Mouse (Mus musculus) layer of hippocampus, postnatal 25 days (tissue): ENCODE measurements around the gene March10. TPM values are rescaled to one million over a fixed set of nuclear protein-coding genes. Genes with fewer than 3 reads are reported as not detected.

ENCODE experiments used
- DNase-seq, 2 experiments: peaks; one replicate each; pipeline ENCODE4 v3.0.0; 2022; ENCODE audit warnings: mixed read lengths in 2 of 2, low spot score in 1 of 2; ENCODE audit errors: extremely low spot score in 1 of 2
- total RNA-seq, 2 experiments: library from RNA; stranded (reverse); gene quantifications; 2 replicates each; pipeline ENCODE4 v1.2.3; 2021

March10 gene
- total RNA-seq, 2 experiments from 2014 or later: 0.22 to 0.94 TPM

DNA sequence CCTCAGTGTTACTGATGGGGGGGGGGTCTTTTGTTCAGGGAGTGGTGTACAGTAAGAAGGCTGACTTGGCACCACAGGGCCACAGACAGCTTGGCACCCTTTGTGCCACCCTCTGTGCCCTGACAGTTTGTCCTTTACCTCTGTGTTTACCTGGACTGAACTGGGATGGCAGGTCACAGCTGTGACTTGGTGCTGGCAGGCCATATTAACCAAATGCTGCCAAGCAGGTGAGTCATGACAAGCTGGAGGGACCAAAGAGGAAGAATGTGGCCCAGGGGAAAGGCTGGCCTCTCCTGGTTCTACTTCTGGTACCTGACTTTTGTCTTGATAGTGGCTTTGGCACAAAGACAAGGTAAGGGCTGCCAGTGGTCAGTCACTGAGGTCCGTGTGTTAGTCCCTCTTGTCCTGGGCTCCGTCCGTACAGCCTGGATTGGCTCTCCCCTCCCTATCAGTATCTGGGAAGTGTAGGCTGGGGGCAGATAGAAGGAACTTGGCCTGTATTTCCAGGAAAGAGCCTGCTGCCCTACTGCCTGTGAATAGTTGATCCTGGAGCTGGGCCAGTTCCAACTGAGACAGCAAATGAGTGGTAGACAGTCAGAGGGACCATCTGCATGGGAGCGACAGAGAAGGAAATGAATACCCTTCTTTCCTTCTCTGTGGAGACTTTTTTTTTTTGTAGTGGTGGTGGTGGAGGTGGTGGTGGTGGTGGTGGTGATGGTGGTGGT, 94.3 kb downstream of the March10 start:
- peak in 1 of 2 experiments; percentile 41 for DNase-seq

DNA sequence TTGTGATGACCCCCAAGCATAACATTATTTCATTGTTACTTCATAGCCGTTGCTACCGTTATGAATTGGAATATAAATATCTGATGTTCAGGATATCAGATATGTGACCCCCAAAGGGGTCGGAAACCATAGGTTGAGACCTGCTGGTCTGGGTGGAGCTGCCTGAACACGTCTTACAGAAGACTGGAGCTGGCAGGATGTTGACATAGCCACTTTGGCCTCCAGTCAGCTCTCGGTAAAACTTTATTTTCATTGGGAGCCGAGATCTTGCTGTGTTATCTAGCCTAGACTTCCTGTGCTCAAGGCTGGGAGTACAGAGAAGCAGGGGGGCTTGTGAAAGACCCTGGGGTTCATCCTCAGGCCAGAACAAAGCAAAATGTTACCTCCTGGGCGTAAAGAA, 100.2 kb downstream of the March10 start:
- DNase-seq: no peak

DNA sequence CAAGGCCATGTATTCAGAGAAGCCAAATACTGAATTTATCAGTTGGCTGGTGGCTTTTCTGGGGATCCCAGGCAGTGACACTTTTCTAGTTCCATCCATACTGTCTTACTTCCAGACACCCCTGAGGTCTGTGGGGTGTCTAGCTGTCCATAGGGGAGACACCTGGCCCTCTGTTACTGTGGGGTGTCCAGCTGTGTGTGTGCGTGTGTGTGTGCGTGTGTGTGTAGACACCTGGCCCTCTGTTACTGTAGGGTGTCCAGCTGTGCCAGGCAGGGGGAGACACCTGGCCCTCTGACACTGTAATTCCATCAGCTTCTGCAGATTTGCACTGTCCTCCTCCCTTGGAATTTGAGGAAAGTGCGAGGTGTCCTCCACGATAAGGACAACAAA, 102.6 kb downstream of the March10 start:
- DNase-seq: no peak

DNA sequence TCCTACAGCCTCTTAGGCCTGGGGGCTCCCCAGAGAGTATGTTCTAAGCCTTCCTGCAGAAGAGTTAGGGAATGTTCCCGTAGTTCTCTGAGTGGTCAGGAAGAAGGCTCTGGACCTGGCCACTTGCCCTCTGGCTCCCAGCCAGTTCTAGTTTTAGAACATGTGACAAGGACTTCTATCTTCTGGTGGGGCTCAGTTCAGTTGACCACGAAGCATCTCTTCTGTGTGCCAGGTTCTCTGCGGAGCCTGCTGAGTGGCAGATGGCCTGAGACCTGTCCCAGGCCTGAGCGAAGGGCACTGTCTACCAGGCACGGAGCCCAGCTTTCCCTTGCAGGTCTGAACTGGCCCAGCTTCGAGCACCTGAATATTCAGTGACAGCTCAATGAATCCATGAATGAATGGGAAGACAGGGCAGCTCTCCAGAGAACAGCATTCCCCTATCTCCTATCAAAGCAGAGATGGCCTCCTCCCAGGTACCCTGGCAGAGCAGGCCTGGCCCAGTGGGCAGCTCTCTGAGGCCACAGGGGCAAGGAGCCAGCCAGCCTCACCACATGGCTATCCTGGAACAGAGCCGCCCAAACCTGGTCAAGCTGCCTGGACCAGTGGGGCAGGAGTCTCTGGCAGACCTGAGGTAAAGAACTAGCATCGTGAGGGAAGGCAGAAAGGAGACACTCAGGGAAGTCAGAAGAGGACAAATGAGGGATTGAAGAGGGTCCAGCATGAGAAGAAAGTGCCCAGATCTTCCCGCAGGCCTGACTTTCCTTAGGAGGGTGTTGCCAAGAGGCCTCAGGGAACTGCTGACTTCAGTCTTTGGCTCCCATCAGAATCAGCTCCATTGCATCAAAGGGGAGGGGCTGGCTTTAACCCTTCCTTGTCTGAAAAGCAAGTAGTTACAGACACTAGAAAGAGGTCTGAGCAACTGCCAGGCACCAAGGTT, 103.3 kb downstream of the March10 start:
- peak in 1 of 2 experiments; percentile 25 for DNase-seq

DNA sequence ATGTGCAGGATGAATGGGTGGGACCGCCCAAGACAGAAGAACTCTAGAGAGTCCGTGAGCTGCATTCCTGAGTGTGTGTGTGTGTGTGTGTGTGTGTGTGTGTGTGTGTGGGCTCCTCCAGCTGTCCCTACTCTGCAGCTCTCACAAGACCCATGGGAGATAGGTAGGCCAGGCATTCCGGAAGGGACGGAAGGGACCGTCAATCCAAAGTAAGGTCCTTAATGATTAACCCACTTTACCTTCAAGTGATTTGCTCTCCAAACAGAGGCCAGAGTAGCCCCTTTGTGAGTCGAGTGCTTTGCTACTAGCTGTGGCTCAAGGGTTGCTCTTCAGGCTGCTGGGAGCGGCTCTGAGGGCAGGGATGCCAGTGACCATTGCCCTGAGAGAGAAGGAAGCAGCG, 104.4 kb downstream of the March10 start:
- DNase-seq: no peak

DNA sequence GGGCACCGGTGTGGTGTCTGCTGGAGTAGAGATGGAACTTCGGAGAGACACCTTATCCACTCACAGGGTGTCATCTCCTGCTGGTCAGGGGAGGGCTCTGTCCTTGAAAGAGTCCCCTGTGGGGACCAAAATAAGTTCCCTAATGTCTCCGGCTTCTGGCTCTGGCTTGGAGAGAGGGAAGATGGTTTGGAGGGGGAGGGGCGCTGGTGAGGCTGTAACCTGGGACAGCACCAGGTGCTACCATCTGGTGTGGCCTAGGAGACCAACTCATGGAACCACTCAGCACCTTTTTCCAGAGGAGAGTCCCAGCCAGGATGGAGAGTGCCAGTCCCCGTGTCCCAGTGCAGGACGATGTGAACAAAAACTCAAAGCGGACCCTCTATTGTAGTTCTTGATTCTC, 105.9 kb downstream of the March10 start:
- no peak for DNase-seq

DNA sequence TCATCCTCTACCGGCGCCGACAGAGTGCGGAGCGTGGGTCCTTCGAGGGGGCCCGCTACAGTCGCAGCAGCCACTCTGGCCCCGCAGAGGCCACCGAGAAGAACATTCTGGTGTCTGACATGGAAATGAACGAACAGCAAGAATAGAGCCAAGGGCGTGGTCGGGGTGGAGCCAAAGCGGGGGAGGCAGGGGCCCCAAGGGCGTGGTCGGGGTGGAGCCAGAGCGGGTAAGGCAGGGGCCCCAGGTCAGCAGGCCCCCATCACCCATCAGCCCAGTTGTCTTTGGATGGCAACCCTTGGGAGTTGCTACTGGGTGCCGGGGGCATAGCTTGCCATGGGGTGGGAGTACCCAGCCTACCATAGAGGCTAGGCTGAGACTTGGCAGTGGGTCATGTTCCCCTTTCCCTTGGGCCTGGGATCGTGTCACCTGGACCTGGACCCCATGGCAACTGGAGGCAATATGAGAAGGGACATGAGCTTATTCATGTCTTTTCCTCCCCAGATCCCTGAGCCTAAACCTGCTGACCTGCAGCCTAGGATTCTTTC, 106.7 kb downstream of the March10 start:
- DNase-seq: no peak

DNA sequence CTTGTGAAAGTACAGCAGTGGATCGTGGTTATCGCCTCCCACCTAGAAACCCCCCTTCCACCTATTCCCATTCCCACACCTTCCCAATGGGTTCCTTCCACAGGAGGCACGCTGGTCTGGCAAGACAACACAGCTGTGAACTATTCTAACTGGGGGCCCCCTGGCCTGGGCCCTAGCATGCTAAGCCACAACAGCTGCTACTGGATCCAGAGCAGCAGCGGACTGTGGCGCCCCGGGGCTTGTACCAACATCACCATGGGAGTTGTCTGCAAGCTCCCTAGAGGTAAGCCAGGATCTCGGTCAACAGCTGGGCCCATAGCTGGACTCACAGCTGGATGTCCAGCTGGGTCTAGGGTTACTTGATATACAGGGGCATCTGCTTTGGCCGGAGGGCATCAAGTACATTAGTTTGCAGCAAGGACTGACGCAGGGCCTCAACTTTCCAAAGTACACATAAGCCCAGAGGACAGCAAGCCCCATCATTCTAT, 108.0 kb downstream of the March10 start:
- DNase-seq: no peak

DNA sequence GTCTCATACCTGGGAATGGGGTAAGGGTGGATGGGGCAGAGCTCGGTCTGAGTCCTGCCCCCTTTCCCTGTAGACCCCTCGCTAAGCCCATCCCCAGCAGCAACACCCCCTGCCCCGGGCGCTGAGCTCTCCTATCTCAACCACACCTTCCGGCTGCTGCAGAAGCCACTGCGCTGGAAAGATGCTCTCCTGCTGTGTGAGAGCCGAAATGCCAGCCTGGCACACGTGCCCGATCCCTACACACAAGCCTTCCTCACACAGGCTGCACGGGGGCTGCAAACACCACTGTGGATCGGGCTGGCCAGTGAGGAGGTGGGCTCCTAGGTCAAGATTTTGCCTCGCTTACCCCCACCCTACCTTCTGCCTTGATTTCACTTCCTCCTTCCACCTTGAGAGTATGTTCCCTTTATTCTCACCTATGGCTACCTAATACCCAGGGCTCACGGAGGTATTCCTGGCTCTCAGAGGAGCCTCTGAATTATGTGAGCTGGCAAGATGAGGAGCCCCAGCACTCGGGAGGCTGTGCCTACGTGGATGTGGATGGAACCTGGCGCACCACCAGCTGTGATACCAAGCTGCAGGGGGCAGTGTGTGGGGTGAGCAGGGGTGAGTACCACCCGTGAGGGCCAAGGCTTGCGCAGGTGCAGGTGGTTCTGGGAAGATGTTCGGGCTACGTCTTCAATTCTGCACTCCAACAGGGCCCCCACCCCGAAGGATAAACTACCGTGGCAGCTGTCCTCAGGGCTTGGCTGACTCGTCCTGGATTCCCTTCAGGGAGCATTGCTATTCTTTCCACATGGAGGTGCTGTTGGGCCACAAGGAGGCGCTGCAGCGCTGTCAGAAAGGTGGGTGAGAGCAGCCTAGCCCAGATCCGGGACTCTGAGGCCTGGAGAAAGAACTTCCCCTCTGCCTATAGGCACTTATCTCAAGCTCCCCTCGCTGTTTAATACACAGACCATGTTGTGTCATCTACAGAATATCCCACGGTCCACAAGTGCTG, 109.1 kb downstream of the March10 start:
- DNase-seq: peak; percentile 82 to 92

DNA sequence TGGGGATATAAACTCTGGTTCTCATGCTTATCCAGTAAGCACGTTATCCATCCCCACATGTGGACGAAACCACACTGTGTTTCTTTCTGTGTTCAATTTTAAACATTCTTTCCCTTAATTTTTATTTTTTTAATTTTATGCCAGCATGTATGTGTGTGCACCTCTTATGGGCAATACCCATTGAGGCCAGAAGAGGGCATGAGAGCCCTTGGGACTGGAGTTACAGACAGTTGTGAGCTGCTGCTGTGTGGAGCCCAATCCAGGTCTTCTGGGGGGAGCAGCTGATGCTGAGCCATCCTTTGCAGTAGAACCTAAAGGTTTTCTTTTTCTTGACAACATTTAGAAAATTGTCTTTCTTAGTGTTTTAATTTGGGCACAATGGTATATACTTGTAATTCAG, 111.3 kb downstream of the March10 start:
- DNase-seq: peak in 1 of 2 experiments; percentile 39

DNA sequence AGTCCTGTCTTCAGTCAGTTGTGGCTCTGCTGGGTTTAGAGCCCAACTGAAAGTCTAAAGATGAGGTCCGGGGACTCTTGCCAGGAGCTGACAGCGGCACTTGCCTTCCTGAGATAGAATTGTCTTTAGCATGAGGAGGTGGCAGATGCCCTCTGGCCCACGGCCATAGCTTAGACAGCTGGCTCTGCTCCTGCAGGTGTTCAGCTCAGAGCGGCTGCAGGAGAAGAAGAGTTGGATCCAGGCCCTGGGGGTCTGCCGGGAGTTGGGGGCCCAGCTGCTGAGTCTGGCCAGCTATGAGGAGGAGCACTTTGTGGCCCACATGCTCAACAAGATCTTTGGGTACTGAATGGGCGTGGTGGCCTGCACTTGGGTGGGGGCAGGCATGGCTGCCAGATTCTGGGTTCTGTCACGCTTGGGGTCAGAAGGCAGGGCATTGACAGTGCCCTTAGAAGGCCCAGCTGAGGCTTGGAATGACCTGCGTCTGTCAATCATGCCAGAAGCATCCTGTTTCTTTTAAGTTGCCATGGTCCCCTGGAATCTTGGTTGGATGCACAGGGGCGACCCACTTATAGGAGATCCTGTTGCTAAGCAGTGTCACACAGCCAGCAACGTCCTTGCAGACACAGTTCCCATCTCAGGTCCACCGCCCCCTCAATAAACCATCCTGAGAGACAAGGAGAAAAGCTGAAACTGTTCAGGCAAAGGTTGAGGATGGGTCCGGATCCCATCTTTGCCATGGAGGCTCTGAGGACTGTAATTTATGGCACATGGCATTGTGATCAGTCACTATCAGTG, 117.7 kb downstream of the March10 start:
- DNase-seq: no peak

DNA sequence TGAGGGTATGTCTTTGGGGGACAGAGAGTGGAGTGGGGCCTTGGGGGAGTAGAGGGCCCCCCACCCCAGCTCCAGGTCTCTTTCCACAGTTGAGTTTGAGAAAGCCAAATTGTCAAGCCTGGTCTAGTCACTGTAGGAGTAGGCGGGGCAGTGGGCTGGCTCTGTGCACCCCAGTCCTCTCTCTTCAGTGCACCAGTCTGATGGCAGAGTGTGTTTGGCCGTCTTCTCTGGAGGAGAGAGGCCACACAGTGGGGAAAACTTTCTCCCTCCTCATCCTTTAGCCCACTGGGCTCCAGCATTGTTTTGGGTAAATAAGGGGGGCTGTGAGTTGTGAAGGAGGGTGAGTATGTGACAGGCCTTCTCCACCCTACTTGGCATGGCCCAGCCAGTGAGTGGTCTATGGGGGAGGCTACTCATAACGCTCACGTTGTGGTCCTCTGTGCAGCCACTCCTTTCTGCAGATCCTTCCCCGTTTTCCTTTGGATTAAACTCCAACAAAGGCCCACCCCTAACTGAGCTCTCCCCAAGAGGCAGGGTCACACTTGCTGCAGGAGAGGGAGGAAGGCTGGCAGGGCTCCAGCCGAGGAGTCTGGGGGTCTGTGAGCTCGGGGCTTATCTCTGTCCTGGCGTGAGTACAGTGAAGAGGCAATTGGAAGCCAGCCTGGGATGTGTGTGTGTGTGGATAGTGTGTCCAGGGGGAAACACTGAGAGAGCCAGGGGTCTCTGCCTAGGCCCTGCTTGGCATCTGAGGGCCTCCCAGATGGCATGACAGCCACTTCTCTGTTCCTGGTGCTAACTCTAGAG, 122.5 kb downstream of the March10 start:
- no peak for DNase-seq

DNA sequence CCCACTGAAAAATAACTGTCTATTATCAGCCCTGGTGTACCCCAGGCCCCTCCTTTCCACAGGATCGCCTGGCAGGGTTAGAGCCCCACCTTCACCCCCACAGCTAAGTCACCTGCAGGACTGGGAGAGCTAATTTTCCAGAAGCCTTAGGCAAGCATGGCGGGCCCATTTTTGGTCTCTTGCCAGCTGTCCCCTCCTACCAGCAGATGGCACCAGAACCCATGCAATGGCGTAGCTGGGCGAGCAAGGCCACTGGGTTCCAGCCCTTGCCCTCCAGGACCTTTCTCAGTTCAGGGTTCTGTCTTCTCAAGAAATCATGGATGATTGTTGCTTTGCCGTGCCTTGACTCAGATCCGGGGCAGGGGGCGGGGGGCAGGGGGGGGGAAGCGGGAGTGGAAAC, 124.1 kb downstream of the March10 start:
- DNase-seq: peak; percentile 45 to 70

DNA sequence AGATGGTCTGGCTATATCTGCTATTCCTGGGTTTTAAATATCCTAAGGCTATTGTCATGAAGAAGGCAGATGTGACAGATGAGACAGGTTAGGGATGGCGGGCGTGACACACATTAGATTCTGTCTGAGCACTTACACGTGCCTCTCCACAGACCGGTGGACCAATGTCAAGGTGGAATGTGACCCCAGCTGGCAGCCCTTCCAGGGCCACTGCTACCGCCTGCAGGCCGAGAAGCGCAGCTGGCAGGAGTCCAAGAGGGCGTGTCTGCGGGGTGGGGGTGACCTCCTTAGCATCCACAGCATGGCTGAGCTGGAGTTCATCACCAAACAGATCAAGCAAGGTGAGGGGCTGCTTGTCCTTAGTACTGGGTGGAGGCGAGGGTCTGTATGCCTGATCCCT, 124.8 kb downstream of the March10 start:
- DNase-seq: no peak

DNA sequence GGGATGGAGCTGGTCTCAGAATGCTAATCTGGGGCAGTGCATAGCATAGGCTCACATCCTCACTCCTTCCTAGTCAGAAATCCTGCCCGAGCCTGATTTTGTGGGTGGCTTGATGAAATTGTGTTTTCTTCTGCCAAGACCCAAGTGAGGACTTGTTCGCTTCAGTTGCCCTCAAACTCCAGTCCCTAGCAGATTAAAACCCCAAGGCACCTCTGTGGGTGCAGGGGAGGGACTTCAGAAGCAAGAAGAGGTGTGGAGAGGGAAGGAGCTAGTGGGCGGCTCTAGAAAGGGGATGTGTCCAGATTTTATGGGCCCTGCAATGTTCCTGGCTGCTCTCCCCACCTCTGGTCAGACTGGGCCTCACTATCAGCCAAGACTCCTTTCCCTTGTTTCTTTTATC, 125.4 kb downstream of the March10 start:
- no peak for DNase-seq

DNA sequence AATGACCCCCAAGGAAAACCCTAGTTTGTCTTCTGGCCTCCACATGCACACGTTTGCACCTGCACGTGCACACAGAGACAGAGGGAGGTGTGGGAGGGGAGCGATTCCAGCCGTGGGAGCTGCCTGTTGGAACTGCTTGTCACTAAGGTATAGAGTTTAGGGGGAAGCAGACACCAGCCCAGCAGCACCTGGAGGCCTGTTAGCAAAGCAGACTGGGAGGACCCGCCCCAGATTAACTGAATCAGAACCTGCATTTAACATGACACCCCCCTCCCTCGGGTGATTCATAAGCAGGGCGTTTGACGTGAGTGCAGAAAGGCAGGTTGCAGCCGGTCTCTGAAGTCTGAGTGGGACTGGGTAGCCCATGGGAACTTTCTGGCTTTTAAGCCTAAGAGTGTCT, 126.6 kb downstream of the March10 start:
- DNase-seq: no peak

DNA sequence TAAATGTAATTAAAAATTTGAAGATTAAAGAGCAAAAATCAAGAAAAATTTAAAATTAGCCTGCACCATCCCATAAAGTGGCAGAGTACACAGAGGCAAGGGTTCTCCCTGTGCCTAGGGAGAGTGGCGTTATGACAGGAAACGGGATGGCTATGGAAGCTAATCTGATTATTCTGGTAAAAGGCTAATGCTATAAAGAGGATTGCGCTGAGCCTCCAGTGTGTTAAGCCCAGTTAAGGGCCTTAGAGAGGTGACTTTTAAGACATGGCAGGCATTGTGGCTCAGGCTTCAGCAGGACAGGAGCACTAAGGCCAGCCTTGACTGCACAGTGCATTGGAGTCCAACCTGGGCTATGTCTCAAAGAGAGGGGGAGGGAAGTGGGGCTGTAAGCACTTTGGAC, 129.4 kb downstream of the March10 start:
- no peak for DNase-seq

DNA sequence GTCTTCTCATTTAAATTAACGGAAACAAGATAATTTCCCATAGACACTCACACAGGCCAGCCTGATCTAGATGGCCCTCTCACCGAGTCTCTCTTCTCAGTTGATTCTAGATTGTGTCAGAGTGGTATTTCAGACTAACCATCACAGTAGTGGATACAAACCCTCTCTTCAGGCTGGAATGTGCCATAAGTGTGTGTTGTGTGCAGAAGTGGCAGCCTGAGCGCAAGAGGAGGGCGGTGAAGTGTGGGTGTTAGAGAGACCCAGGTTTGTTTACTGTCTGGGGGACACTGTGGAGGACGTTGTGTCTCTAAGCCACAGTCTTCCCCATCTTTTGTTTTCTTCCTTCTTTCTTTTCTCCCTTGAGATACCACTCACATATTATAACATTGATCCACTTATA, 133.0 kb downstream of the March10 start:
- DNase-seq: no peak
